Mouse (Mus musculus): ENCODE data around the gene Gtf2h4. TPM values are rescaled to one million over a fixed set of nuclear protein-coding genes. Genes with fewer than 3 reads are reported as not detected.

The Gtf2h4 gene
- polyA plus RNA-seq, 1 experiment from 2014 or later: 15.2 TPM

GRCm38 (mm10) chr17:35703065-35703464 lies 29.5 kb upstream of the Gtf2h4 start:
- Histone ChIP-seq H3K27me3 (ENCODE audit: insufficient read depth, low read length) (peaks cover 56% of the 10 kb centered on the region), H3K36me3 (replicated peaks; ENCODE audit: insufficient read depth, low read length) (no peaks in the 10 kb centered on the region), H3K9me3 (ENCODE audit: low read length) (no peaks in the 10 kb centered on the region), H3K4me1 (ENCODE audit: insufficient read depth) (peaks cover 5% of the 10 kb centered on the region; the same call in 1 of the 2 replicates), H3K27ac (ENCODE audit: low read depth) (no peak overlapping the region), H3K4me2 (ENCODE audit: low read depth, low read length) (no peak overlapping the region), H3K4me3 (ENCODE audit: low read depth, low read length) (no peak overlapping the region), H3K9ac (replicated peaks) (no peak overlapping the region)
- no peak for DNase-seq
- no peak for ATAC-seq
- WGBS (ENCODE audit: insufficient replicate concordance): 19% methylated on average over 2 of the region's 2 CpGs
- TF ChIP-seq CTCF (IDR thresholded peaks at IDR 0.05; ENCODE audit: low read depth): no peak
- no peak for TF ChIP-seq EP300 (IDR thresholded peaks at IDR 0.05; ENCODE audit: low read depth)

- ATAC-seq (no peak), DNase-seq (no peak)
- Histone ChIP-seq H3K4me1 (ENCODE audit: insufficient read depth) (peaks cover 5% of the 10 kb centered on the region; the same call in 1 of the 2 replicates), H3K9me3 (ENCODE audit: low read length) (no peaks in the 10 kb centered on the region), H3K9ac (replicated peaks) (no peak overlapping the region), H3K4me2 (ENCODE audit: low read depth, low read length) (no peak overlapping the region), H3K36me3 (replicated peaks; ENCODE audit: insufficient read depth, low read length) (no peaks in the 10 kb centered on the region), H3K27ac (ENCODE audit: low read depth) (0 out of 2 replicates have a peak overlapping the region, but pooled peaks have one; percentile 29), H3K27me3 (ENCODE audit: insufficient read depth, low read length) (peaks cover 60% of the 10 kb centered on the region), H3K4me3 (ENCODE audit: low read depth, low read length) (no peak overlapping the region)
- 31% methylated on average over 4 of the region's 4 CpGs for WGBS (ENCODE audit: insufficient replicate concordance)
- no peak for TF ChIP-seq EP300 (IDR thresholded peaks at IDR 0.05; ENCODE audit: low read depth)
- no peak for TF ChIP-seq CTCF (IDR thresholded peaks at IDR 0.05; ENCODE audit: low read depth)
Measured at GRCm38 (mm10) chr17:35702605-35703004, 29.1 kb upstream of the Gtf2h4 start.

DNA sequence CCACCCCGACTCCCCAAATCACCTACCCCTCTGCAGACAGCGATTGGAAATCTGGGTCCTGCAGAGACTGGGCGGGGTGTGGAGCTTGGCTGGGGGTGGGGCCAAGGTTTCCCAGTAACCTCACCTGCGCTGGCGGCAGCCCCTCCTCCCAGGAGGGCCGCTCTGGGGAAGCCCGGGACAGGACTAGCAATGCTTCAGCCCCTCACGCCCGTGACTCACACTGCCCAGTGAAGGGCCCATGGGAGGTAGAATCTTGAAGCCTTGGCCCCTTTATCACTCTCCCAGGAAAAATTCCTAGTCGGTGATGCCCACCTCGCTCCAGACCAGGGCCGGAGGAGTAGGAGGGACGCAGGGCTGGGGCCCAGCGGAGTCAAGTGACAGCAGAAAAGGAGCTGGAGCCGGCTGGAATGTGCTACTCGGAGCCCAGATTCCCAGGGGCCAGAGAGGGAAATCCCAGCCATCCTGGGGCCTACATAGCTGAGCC lies 28.5 kb upstream of the Gtf2h4 start:
- Histone ChIP-seq H3K27me3 (ENCODE audit: insufficient read depth, low read length) (peaks cover 64% of the 10 kb centered on the region), H3K9me3 (ENCODE audit: low read length) (no peaks in the 10 kb centered on the region), H3K9ac (replicated peaks) (no peak overlapping the region), H3K4me1 (ENCODE audit: insufficient read depth) (peaks cover 5% of the 10 kb centered on the region; the same call in 1 of the 2 replicates), H3K4me2 (ENCODE audit: low read depth, low read length) (peak overlapping the region; percentile 35; the same call in 1 of the 2 replicates), H3K27ac (ENCODE audit: low read depth) (0 out of 2 replicates have a peak overlapping the region, but pooled peaks have one; percentile 29), H3K36me3 (replicated peaks; ENCODE audit: insufficient read depth, low read length) (no peaks in the 10 kb centered on the region), H3K4me3 (ENCODE audit: low read depth, low read length) (0 out of 2 replicates have a peak overlapping the region, but pooled peaks have one; percentile 1)
- ATAC-seq (no peak), DNase-seq (no peak)
- no peak for TF ChIP-seq EP300 (IDR thresholded peaks at IDR 0.05; ENCODE audit: low read depth)
- no peak for TF ChIP-seq CTCF (IDR thresholded peaks at IDR 0.05; ENCODE audit: low read depth)
- WGBS (ENCODE audit: insufficient replicate concordance): 18% methylated on average over 16 of the region's 16 CpGs

DNA sequence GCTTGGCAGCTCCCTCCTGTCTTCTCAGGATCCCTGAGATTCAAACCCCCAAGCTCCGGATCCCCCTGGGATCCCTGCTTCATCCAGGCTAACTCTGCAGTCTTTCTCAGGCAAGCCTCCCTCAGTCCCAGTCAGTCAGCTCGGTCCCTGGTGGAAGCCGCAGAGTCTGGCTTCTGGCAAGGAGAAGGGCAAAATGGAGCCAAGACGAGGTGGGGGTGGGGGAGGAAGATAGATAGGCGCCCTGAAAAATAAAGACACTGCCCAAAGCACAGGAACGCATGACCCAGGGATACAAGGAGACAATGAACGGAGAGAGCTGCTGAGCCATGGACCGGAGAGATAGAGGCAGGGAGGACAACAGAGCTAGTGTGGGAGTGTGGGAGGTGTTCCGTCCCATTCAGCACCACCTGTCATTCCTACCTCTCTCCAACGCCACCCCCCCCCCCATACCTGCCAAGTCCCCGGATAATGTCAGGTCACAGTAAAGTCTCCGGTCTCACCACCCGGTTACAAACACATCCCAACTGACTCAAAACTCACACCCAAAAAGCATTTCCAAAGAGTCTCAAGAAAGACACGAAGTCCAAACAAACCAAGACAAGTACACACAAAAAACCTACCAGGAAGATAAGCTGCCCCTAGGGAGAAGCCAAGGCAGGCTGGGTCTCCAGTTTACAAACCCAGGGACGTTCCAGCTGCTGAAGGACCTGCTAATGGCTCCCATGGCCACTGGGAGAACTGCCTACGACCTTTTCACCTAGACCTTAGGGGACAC lies 27.9 kb upstream of the Gtf2h4 start:
- H3K9ac ChIP-seq (replicated peaks): peak overlapping the region; percentile 44; the same call in 1 of the 2 replicates
- H3K4me3 ChIP-seq (ENCODE audit: low read depth, low read length): peak overlapping the region; percentile 48
- H3K4me2 ChIP-seq (ENCODE audit: low read depth, low read length): peak overlapping the region; percentile 78
- DNase-seq: no peak
- H3K27ac ChIP-seq (ENCODE audit: low read depth): peak overlapping the region; percentile 34; the same call in 1 of the 2 replicates
- no peak for ATAC-seq
- peaks cover 5% of the 10 kb centered on the region; the same call in 1 of the 2 replicates for H3K4me1 ChIP-seq (ENCODE audit: insufficient read depth)
- TF ChIP-seq CTCF (IDR thresholded peaks at IDR 0.05; ENCODE audit: low read depth) (no peak), EP300 (IDR thresholded peaks at IDR 0.05; ENCODE audit: low read depth) (no peak)
- 6% methylated on average over 16 of the region's 16 CpGs for whole genome bisulfite sequencing (ENCODE audit: insufficient replicate concordance)
- H3K9me3 ChIP-seq (ENCODE audit: low read length): no peaks in the 10 kb centered on the region
- H3K27me3 ChIP-seq (ENCODE audit: insufficient read depth, low read length): peaks cover 64% of the 10 kb centered on the region
- no peaks in the 10 kb centered on the region for H3K36me3 ChIP-seq (replicated peaks; ENCODE audit: insufficient read depth, low read length)

DNA sequence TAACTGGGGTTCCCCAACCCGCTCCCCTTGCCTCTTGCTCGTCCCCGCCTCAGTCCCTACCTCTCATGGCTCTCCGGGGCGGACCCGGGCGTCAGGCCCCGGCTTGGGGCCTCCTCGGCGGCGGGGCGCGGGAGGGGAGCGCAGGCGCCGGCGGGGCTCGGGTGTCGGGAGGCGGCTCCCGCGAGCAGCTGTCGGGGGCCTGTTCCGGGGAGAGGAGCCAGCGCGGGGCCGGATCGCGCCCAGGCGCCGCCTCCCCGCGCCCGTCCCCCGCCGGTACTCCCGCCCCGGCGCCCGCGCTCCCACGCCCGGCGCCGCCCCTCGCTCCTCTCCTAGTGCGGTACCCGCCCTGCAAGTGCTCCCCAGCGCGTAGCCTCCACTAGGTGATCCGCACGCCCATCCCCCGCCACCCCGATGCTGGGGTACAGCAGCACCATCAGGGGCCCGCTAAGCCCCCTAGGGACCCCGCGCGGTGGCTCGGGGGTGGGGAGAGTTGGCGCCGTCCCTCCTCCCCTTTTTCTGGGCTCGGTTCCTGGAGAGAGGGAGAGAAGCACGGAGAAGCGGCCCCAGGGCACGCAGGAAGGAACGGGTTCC lies 26.9 kb upstream of the Gtf2h4 start:
- Histone ChIP-seq H3K4me3 (ENCODE audit: low read depth, low read length) (peak overlapping the region; percentile 48), H3K9me3 (ENCODE audit: low read length) (no peaks in the 10 kb centered on the region), H3K9ac (replicated peaks) (peak overlapping the region; percentile 34; the same call in 1 of the 2 replicates), H3K4me1 (ENCODE audit: insufficient read depth) (peaks cover 5% of the 10 kb centered on the region; the same call in 1 of the 2 replicates), H3K27me3 (ENCODE audit: insufficient read depth, low read length) (peaks cover 64% of the 10 kb centered on the region), H3K27ac (ENCODE audit: low read depth) (peak overlapping the region; percentile 34; the same call in 1 of the 2 replicates), H3K36me3 (replicated peaks; ENCODE audit: insufficient read depth, low read length) (no peaks in the 10 kb centered on the region), H3K4me2 (ENCODE audit: low read depth, low read length) (peak overlapping the region; percentile 78)
- DNase-seq (peak; percentile 60), ATAC-seq (peak; percentile 51; the same call in 1 of the 2 replicates)
- under 1% methylated on average over 51 of the region's 66 CpGs for WGBS (ENCODE audit: insufficient replicate concordance)
- TF ChIP-seq CTCF (IDR thresholded peaks at IDR 0.05; ENCODE audit: low read depth) (no peak), EP300 (IDR thresholded peaks at IDR 0.05; ENCODE audit: low read depth) (no peak)

GRCm38 (mm10) chr17:35699919-35700318 lies 26.4 kb upstream of the Gtf2h4 start:
- TF ChIP-seq CTCF (IDR thresholded peaks at IDR 0.05; ENCODE audit: low read depth): no peak
- TF ChIP-seq EP300 (IDR thresholded peaks at IDR 0.05; ENCODE audit: low read depth): no peak
- DNase-seq (no peak), ATAC-seq (peak; percentile 62)
- H3K4me2 ChIP-seq (ENCODE audit: low read depth, low read length): peak overlapping the region; percentile 78
- H3K27me3 ChIP-seq (ENCODE audit: insufficient read depth, low read length): peaks cover 64% of the 10 kb centered on the region
- peaks cover 5% of the 10 kb centered on the region; the same call in 1 of the 2 replicates for H3K4me1 ChIP-seq (ENCODE audit: insufficient read depth)
- WGBS (ENCODE audit: insufficient replicate concordance): 5% methylated on average over 19 of the region's 19 CpGs
- H3K4me3 ChIP-seq (ENCODE audit: low read depth, low read length): peak overlapping the region; percentile 48
- H3K27ac ChIP-seq (ENCODE audit: low read depth): no peak overlapping the region
- H3K9ac ChIP-seq (replicated peaks): 0 out of 2 replicates have a peak overlapping the region, but pooled peaks have one; percentile 34
- no peaks in the 10 kb centered on the region for H3K36me3 ChIP-seq (replicated peaks; ENCODE audit: insufficient read depth, low read length)
- H3K9me3 ChIP-seq (ENCODE audit: low read length): no peaks in the 10 kb centered on the region
